Mouse (Mus musculus): ENCODE results near the gene Cep97.

DNA sequence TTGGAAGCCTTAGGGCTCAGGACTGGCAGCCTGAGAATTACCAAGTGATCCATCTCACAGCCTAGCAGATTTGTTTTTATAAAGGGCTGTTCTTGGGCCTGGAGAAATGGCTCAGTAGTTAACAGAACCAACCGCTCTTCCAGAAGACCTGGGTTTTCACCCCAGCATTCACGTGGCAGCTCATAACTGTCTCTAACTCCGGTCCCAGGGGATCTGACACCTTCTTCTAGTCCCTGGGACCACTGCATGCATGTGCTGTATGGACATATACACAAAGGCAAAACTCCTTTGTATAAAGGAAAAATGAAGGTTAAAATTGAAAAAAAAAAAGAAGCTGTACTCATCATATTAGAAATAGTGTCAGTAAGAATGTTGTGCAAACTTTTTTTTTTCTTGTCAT lies 15.8 kb upstream of the Cep97 start:
- TF ChIP-seq CEBPB (IDR thresholded peaks at IDR 0.05; ENCODE audit: insufficient read depth, poor library complexity, severe bottlenecking) (no peak), POLR2A (IDR thresholded peaks at IDR 0.05; ENCODE audit: insufficient read length, low read depth) (no peak), MAX (IDR thresholded peaks at IDR 0.05; ENCODE audit: low read depth) (no peak)

Data from myocyte (in vitro differentiated cells).